Mouse (Mus musculus) small intestine, adult 2 months (tissue): ENCODE results near the gene Prdm9. TPM values are rescaled to one million over a fixed set of nuclear protein-coding genes. Genes with fewer than 3 reads are reported as not detected.
"Not testable (repeated sequence)": the region's sequence is repeated elsewhere in the genome, so short reads cannot be mapped to it uniquely, and the experiment has no call there.

Experiments
- H3K27ac ChIP-seq: fragments of 200-500 bp; 2 replicates; pipeline ENCODE4 v1.5.1; 2012; ENCODE audit warnings: low read depth, low read length, control low read depth, inconsistent platforms; ENCODE audit not compliant: insufficient read depth
- H3K27me3 ChIP-seq: fragments of 200-500 bp; 2 replicates; pipeline ENCODE4 v1.6.1; 2012; ENCODE audit warnings: mild to moderate bottlenecking, moderate library complexity, low read length, inconsistent platforms; ENCODE audit not compliant: control insufficient read depth, insufficient read depth
- H3K36me3 ChIP-seq: fragments of 200-500 bp; 2 replicates; pipeline ENCODE4 v1.6.1; 2012; ENCODE audit warnings: mild to moderate bottlenecking, low read length, control low read depth, inconsistent platforms; ENCODE audit not compliant: control insufficient read depth, insufficient read depth
- H3K4me1 ChIP-seq: fragments of 200-500 bp; 2 replicates; pipeline ENCODE4 v1.6.1; 2012; ENCODE audit warnings: low read length, inconsistent platforms, mixed read lengths; ENCODE audit not compliant: control insufficient read depth, insufficient read depth, insufficient read length
- H3K4me3 ChIP-seq: fragments of 200-500 bp; 2 replicates; pipeline ENCODE4 v1.5.1; 2012; ENCODE audit warnings: low read depth, mild to moderate bottlenecking, control low read depth, inconsistent platforms, low read length, moderate library complexity
- CTCF ChIP-seq: fragments of 200-500 bp; IDR thresholded peaks from 2 replicates; pipeline ENCODE4 v1.5.1; 2012; ENCODE audit warnings: low read depth, mild to moderate bottlenecking, control low read depth, inconsistent platforms, low read length, moderate library complexity, mixed read lengths; ENCODE audit not compliant: insufficient replicate concordance, insufficient read length; ENCODE audit errors: extremely low read depth
- POLR2A ChIP-seq: fragments of 200-500 bp; IDR thresholded peaks from 2 replicates; pipeline ENCODE4 v1.6.1; 2012; ENCODE audit warnings: low read depth, mild to moderate bottlenecking, control low read depth, inconsistent platforms, low read length, moderate library complexity
- WGBS: fragments of 180-500 bp; shearing (Covaris S2); methylation state at CpG from one replicate; pipeline ENCODE4 v1.1.7; 2018; 5-methylcytosine and 5-hydroxymethylcytosine counted together
- polyA plus RNA-seq: library from polyadenylated mRNA; depleted of rRNA; stranded (reverse); fragments of >200 nt; gene quantifications from 2 replicates; pipeline ENCODE4 v1.2.3, GENCODE M21; 2012

Gene Prdm9
- polyA plus RNA-seq, 1 experiment: 3.0 TPM

GRCm38 (mm10) chr17:15546440-15546839 is 17.7 kb downstream of the Prdm9 start:
- Histone ChIP-seq H3K4me3 (no peak overlapping the region), H3K36me3 (no peaks in the 10 kb centered on the region; the same call in 1 of the 2 replicates), H3K4me1 (no peaks in the 10 kb centered on the region), H3K27me3 (no peaks in the 10 kb centered on the region), H3K27ac (no peak overlapping the region)
- 79% methylated on average over 4 of the region's 4 CpGs for WGBS
- TF ChIP-seq POLR2A: no peak
- TF ChIP-seq CTCF: no peak

GRCm38 (mm10) chr17:15543868-15544267 is 20.3 kb downstream of the Prdm9 start:
- H3K4me3 ChIP-seq, H3K27me3 ChIP-seq, H3K27ac ChIP-seq, H3K36me3 ChIP-seq, H3K4me1 ChIP-seq: not testable (repeated sequence)
- WGBS: 78% methylated on average over 4 of the region's 4 CpGs

DNA sequence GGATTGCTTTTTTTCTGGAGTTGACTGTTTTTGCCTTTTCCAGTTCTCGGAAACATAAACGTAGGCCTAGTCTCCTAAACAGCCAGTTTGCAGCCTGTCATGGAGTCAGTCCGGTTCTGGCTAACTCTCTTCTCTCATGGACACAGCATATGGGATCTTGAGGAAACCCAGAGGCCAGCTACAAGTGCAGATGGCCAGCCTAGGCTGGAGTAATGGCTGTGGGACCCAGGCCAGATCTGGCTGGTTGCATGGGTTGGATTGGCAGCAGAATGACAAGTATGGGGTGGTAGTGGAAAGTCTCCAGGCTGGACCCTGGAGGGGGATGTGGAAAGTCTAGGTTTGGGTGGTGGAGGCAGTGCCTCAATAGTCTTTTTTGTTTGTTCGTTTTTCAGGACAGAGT is 23.8 kb downstream of the Prdm9 start:
- Histone ChIP-seq H3K27me3 (peaks cover 9% of the 10 kb centered on the region; the same call in 1 of the 2 replicates), H3K36me3 (no peaks in the 10 kb centered on the region), H3K27ac (no peak overlapping the region), H3K4me3 (no peak overlapping the region), H3K4me1 (peaks cover 4% of the 10 kb centered on the region)
- no peak for TF ChIP-seq POLR2A
- no peak for TF ChIP-seq CTCF
- 71% methylated on average over 4 of the region's 4 CpGs for WGBS

DNA sequence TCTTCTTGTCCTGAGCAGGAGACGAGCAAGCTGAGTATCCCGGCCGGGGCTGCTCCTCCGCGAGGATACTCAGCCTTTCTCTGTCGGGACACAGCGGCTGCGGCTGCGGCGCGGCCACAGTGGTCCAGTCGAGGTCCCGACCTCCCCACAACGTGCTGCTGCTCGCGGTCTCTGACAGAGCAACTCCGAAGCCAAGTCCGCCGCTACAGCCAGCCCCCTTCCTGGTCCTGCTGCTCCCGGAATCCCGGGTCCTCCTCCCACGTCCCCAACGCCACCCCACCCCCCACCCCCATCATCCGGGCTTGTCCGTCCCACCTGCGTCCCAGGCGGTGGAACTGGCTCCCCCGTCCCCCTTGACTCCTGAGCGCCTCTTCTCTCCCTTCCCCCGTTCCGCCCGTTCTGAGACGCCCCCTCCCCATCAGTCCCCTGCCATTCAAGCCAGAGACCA is 27.7 kb downstream of the Prdm9 start:
- WGBS: 2% methylated on average over 33 of the region's 33 CpGs
- H3K4me3 ChIP-seq: peak overlapping the region; percentile 55
- TF ChIP-seq POLR2A: no peak
- no peak for TF ChIP-seq CTCF

GRCm38 (mm10) chr17:15535943-15536342 is 28.2 kb downstream of the Prdm9 start:
- Histone ChIP-seq H3K27ac (no peak overlapping the region), H3K4me1 (peaks cover 4% of the 10 kb centered on the region), H3K27me3 (peaks cover 9% of the 10 kb centered on the region; the same call in 1 of the 2 replicates), H3K4me3 (peak overlapping the region; percentile 55), H3K36me3 (no peaks in the 10 kb centered on the region)
- TF ChIP-seq POLR2A: no peak
- TF ChIP-seq CTCF: no peak
- WGBS: 11% methylated on average over 8 of the region's 8 CpGs

More for the DNA sequence above, 27.7 kb downstream of the Prdm9 start:
- Histone ChIP-seq H3K27me3 (peaks cover 9% of the 10 kb centered on the region; the same call in 1 of the 2 replicates), H3K27ac (no peak overlapping the region), H3K36me3 (no peaks in the 10 kb centered on the region), H3K4me1 (peaks cover 4% of the 10 kb centered on the region)

DNA sequence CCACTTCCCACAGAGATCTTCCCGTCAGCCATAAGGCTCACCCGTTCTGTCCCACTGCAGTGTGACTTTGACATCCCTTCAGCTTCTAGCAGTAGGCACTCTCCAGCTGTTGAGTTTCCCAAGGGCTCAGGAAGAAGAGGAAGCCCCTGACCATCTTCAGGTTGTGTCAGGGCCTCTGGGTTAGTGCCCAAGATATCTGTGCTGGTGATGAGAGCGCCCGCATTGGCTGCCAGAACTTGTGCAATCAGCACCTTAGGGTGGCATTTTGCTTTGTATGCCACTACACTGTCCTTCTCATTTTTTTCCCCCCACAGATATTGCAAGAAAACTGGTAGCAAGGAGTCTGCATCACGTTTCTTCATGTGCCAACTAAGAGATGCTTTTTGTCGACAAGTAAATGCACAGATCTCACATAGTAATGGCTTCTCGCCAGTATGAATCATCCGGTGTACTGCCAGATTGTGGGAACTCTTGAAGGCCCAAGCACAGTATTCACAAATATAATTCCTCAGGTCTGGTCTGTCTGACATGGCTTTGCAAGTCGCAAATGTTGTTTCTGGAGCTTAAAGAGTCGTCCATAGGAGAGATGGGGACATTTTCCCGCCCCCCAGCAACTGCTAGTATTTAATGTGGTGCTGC is 28.9 kb downstream of the Prdm9 start:
- no peak overlapping the region for H3K27ac ChIP-seq
- peaks cover 4% of the 10 kb centered on the region for H3K4me1 ChIP-seq
- no peak for TF ChIP-seq CTCF
- no peak for TF ChIP-seq POLR2A
- H3K4me3 ChIP-seq: no peak overlapping the region
- WGBS: 66% methylated on average over 11 of the region's 11 CpGs
- H3K36me3 ChIP-seq: no peaks in the 10 kb centered on the region
- peaks cover 9% of the 10 kb centered on the region; the same call in 1 of the 2 replicates for H3K27me3 ChIP-seq

- H3K4me3 ChIP-seq: no peak overlapping the region
- WGBS: 35% methylated on average over 5 of the region's 5 CpGs
- no peaks in the 10 kb centered on the region for H3K36me3 ChIP-seq
- H3K27me3 ChIP-seq: no peaks in the 10 kb centered on the region
- peaks cover 2% of the 10 kb centered on the region; the same call in 1 of the 2 replicates for H3K4me1 ChIP-seq
- TF ChIP-seq CTCF: peak; percentile 33; the same call in 1 of the 2 replicates
- TF ChIP-seq POLR2A: no peak
- H3K27ac ChIP-seq: no peak overlapping the region
Measured at GRCm38 (mm10) chr17:15530141-15530540, 34.0 kb downstream of the Prdm9 start.
